Mouse (Mus musculus): Measurements from ENCODE around the gene Frs2. TPM values are rescaled to one million over a fixed set of nuclear protein-coding genes. Genes with fewer than 3 reads are reported as not detected.
"Not testable (repeated sequence)": the region's sequence is repeated elsewhere in the genome, so short reads cannot be mapped to it uniquely, and the experiment has no call there.

The Frs2 gene
- polyA plus RNA-seq, 1 experiment from 2014 or later, result 18.4 TPM

DNA sequence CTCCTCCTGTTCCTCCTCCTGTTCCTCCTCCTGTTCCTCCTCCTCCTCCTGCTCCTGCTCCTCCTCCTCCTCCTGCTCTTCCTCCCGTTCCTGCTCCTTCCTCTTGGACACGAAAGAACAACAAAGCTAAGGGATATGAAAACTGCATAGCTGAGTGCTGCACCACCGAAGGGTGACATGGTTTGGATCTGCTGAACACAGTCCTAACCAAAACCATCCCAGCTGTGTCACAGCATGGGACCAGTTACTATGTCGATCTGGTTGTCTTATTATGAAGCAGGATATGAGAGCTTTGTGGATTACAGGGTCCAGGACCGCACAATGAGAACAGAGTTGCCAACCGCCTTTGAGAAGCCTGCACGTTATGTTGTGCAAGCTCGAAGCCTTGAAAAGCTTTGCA is 122.2 kb downstream of the Frs2 start:
- Histone ChIP-seq H3K4me2 (no peak overlapping the region), H3K27ac (no peak overlapping the region), H3K4me1 (0 out of 2 replicates have a peak, but pooled peaks cover 6% of the 10 kb centered on the region), H3K4me3 (replicated peaks) (no peak overlapping the region), H3K36me3 (no peaks in the 10 kb centered on the region), H3K9ac (no peak overlapping the region), H3K27me3 (replicated peaks) (peaks cover 13% of the 10 kb centered on the region; the same call in 1 of the 2 replicates), H3K9me3 (no peaks in the 10 kb centered on the region)
- ATAC-seq (ENCODE audit: insufficient read depth, low FRiP score, low read depth), result no peak
- 79% methylated on average over 8 of the region's 8 CpGs for WGBS

DNA sequence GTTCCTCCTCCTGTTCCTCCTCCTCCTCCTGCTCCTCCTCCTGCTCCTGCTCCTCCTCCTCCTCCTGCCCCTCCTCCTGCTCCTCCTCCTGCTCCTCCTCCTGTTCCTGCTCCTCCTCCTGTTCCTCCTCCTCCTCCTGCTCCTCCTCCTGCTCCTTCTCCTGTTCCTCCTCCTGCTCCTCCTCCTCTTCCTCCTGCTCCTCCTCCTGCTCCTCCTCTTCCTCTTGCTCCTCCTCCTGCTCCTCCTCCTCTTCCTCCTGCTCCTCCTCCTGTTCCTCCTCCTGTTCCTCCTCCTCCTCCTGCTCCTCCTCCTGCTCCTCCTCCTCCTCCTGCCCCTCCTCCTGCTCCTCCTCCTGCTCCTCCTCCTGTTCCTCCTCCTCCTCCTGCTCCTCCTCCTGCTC is 122.6 kb downstream of the Frs2 start:
- H3K27ac ChIP-seq; H3K9ac ChIP-seq; H3K4me2 ChIP-seq; ATAC-seq (ENCODE audit: insufficient read depth, low FRiP score, low read depth); H3K9me3 ChIP-seq; H3K36me3 ChIP-seq; H3K4me1 ChIP-seq; H3K4me3 ChIP-seq (replicated peaks): not testable (repeated sequence)
- H3K27me3 ChIP-seq (replicated peaks), result peaks cover 13% of the 10 kb centered on the region; the same call in 1 of the 2 replicates

- Histone ChIP-seq H3K36me3 (no peaks in the 10 kb centered on the region), H3K27me3 (replicated peaks) (peaks cover 13% of the 10 kb centered on the region; the same call in 1 of the 2 replicates), H3K4me2 (peak overlapping the region; percentile 45), H3K27ac (no peak overlapping the region), H3K4me3 (replicated peaks) (peak overlapping the region; percentile 16; the same call in 1 of the 2 replicates), H3K4me1 (0 out of 2 replicates have a peak, but pooled peaks cover 6% of the 10 kb centered on the region), H3K9ac (no peak overlapping the region), H3K9me3 (no peaks in the 10 kb centered on the region)
- no peak for ATAC-seq (ENCODE audit: insufficient read depth, low FRiP score, low read depth)
- WGBS, result 34% methylated on average over 16 of the region's 16 CpGs
Measured at GRCm38 (mm10) chr10:117023693-117024092, 124.6 kb downstream of the Frs2 start.

DNA sequence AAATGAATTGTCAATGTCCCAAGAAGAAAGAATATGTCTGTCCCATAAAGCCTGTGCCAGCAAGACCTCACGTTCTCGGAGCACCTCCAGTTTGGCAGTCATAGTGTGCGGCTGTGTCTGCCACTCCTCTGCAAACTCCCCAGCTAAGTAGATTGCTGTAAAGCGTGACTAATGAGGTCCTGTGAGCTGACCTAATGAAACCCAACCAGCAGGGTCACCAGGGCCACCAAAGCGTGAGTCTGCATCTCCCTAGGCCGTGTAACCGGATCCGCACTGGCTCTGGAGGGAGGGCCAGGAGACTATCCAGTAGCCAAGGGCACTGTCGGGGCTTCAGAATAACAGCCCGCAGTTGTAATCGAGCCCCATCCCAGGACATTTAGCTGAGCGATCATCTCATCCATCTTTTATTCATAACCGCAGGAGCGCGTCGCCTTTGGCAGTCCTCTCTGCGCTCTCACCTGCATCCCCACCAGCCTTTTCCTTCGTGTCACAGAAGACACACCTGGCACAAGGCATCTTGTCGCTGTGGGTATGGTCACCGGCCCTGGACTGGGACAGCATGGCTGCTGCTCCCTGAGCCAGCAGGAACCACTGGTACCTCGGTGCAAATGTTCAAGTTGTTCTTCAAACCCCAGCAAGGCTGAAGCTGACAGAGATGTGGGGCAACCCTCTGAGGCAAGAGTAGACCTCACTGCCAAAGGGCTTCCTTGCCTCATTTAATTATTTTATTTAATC is 127.1 kb downstream of the Frs2 start:
- Histone ChIP-seq H3K27me3 (replicated peaks) (peaks cover 13% of the 10 kb centered on the region; the same call in 1 of the 2 replicates), H3K9me3 (no peaks in the 10 kb centered on the region), H3K9ac (no peak overlapping the region), H3K4me3 (replicated peaks) (no peak overlapping the region), H3K36me3 (no peaks in the 10 kb centered on the region), H3K4me2 (no peak overlapping the region), H3K27ac (no peak overlapping the region), H3K4me1 (0 out of 2 replicates have a peak, but pooled peaks cover 6% of the 10 kb centered on the region)
- peak; percentile 50; the same call in 1 of the 2 replicates for ATAC-seq (ENCODE audit: insufficient read depth, low FRiP score, low read depth)
- 26% methylated on average over 21 of the region's 21 CpGs for WGBS

Other genes with a start within 250 kb of the Frs2 start
- gene Rab3ip, start 197.8 kb downstream of the Frs2 start, polyA plus RNA-seq (2015; fragmentation: Nextera tagmentation; extraction: Ambion mirVana), result 24.6 and 25.2 TPM in 2 replicates
- gene Gm10271, start 175.9 kb downstream of the Frs2 start, polyA plus RNA-seq (2015; fragmentation: Nextera tagmentation; extraction: Ambion mirVana), result not detected in 2 replicates
- 0.05 and 0.10 TPM in 2 replicates for gene Best3, start 162.2 kb downstream of the Frs2 start, polyA plus RNA-seq (2015; fragmentation: Nextera tagmentation; extraction: Ambion mirVana)
- gene Lrrc10, start 103.2 kb downstream of the Frs2 start, polyA plus RNA-seq (2015; fragmentation: Nextera tagmentation; extraction: Ambion mirVana), result not detected in 2 replicates
- 227 and 229 TPM in 2 replicates for gene Cct2, start 84.7 kb downstream of the Frs2 start, polyA plus RNA-seq (2015; fragmentation: Nextera tagmentation; extraction: Ambion mirVana)
- gene Yeats4, start 76.0 kb upstream of the Frs2 start, polyA plus RNA-seq (2015; fragmentation: Nextera tagmentation; extraction: Ambion mirVana), result 62.4 and 64.3 TPM in 2 replicates
- not detected in 2 replicates for gene 9530003J23Rik, start 90.2 kb upstream of the Frs2 start, polyA plus RNA-seq (2015; fragmentation: Nextera tagmentation; extraction: Ambion mirVana)
- 290 and 332 TPM in 2 replicates for gene Lyz2, start 133.8 kb upstream of the Frs2 start, polyA plus RNA-seq (2015; fragmentation: Nextera tagmentation; extraction: Ambion mirVana)
- gene Lyz1, start 144.3 kb upstream of the Frs2 start, polyA plus RNA-seq (2015; fragmentation: Nextera tagmentation; extraction: Ambion mirVana), result 1.9 and 2.7 TPM in 2 replicates
- gene Cpsf6, start 231.5 kb upstream of the Frs2 start, polyA plus RNA-seq (2015; fragmentation: Nextera tagmentation; extraction: Ambion mirVana), result 117 and 129 TPM in 2 replicates

Data from stomach, embryonic 15.5 days (tissue).